Mouse (Mus musculus) hindbrain, embryonic 11.5 days (tissue): ENCODE results near the gene Tat. TPM values are rescaled to one million over a fixed set of nuclear protein-coding genes. Genes with fewer than 3 reads are reported as not detected.
"Not testable (repeated sequence)": the region's sequence is repeated elsewhere in the genome, so short reads cannot be mapped to it uniquely, and the experiment has no call there.

Source experiments
- ATAC-seq: fragments of 200-750 bp; cut with Nextera tagmentation; 2 replicates; pipeline ENCODE4 v1.8.0; 2017; ENCODE audit warnings: mild to moderate bottlenecking, moderate TSS enrichment, moderate library complexity; ENCODE audit not compliant: low FRiP score
- DNase-seq: peaks from one replicate; pipeline ENCODE4 v3.0.0-alpha.2; 2015; ENCODE audit warnings: low spot score
- H3K27ac ChIP-seq: fragments of 300-500 bp; sonication (generic); 2 replicates; pipeline ENCODE4 v1.5.1; 2014; ENCODE audit warnings: mild to moderate bottlenecking, low read depth, low read length
- H3K27me3 ChIP-seq: fragments of 300-500 bp; sonication (generic); 2 replicates; pipeline ENCODE4 v1.6.1; 2014; ENCODE audit warnings: mild to moderate bottlenecking, low read length, moderate library complexity, mixed read lengths; ENCODE audit not compliant: control insufficient read depth, insufficient read depth
- H3K36me3 ChIP-seq: fragments of 300-500 bp; sonication (generic); 2 replicates; pipeline ENCODE4 v1.6.1; 2014; ENCODE audit warnings: mild to moderate bottlenecking, low read length, moderate library complexity, mixed read lengths; ENCODE audit not compliant: control insufficient read depth, insufficient read depth
- H3K4me1 ChIP-seq: fragments of 300-500 bp; sonication (generic); replicated peaks from 2 replicates; pipeline ENCODE4 v1.6.1; 2014; ENCODE audit warnings: low read length, mixed read lengths; ENCODE audit not compliant: control insufficient read depth, insufficient read depth
- H3K4me2 ChIP-seq: fragments of 300-500 bp; sonication (generic); replicated peaks from 2 replicates; pipeline ENCODE4 v1.6.1; 2014; ENCODE audit warnings: mild to moderate bottlenecking, low read depth, low read length
- H3K4me3 ChIP-seq: fragments of 300-500 bp; sonication (generic); 2 replicates; pipeline ENCODE4 v1.5.1; 2014; ENCODE audit warnings: low read depth, low read length
- H3K9ac ChIP-seq: fragments of 300-500 bp; sonication (generic); 2 replicates; pipeline ENCODE4 v1.6.1; 2014; ENCODE audit warnings: low read depth, low read length
- H3K9me3 ChIP-seq: fragments of 300-500 bp; sonication (generic); 2 replicates; pipeline ENCODE4 v1.6.1; 2016; ENCODE audit warnings: low read length; ENCODE audit not compliant: control insufficient read depth
- WGBS: fragments of 180-500 bp; shearing (Covaris S2); extraction: QIAGEN DNeasy Blood & Tissue Kit; methylation state at CpG from one replicate; pipeline ENCODE4 v1.1.7; 2014; 5-methylcytosine and 5-hydroxymethylcytosine counted together
- polyA plus RNA-seq: library from polyadenylated mRNA; unstranded; fragments of >200 nt; fragmentation: Nextera tagmentation; extraction: Ambion mirVana; gene quantifications from 2 replicates; pipeline ENCODE4 v1.2.1, GENCODE M21; 2014

Gene Tat
- polyA plus RNA-seq, 1 experiment from 2014 or later: not detected

DNA sequence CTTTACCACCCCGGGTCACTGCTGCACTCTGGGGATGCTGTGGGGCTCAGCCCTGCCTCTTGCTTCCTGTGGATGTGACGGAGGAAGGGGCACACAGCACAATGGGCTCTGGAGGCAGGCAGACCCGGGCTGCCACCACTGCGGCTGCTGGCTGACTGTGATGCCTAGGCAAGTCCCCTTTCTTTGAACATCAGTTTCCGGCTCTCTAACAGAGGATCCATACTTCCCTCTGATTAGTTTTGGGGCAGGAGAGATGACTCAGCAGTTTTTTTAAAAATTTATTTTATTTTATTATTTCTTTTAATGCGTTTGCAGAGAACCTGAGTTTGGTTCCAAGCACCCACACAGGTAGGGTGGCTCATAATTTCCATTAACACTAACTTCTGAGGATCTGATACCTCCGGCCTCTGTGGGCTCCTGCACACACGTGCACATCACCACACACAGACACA lies 18.8 kb downstream of the Tat start:
- H3K9ac ChIP-seq: no peak overlapping the region

DNA sequence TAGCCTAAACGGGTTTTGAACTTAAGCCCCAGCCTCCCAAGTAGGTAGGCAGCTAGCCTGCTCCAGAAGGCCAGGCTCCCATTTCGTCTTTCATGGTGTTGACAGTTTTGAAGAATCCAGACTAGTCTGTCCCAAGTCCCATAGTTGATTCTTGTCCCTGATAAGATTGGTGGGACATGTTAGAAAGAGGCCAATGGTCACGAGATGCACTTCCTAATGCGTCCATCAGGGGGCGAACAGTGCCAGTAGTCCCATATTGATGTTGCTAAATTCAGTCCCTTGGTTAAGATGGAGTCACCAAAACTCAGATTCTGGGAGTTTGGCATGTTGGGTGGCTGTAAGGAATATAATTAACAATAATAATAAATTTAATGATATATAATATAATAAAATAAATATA lies 20.6 kb downstream of the Tat start:
- no peak overlapping the region for H3K4me2 ChIP-seq
- no peaks in the 10 kb centered on the region for H3K27me3 ChIP-seq
- no peak overlapping the region for H3K9ac ChIP-seq
- H3K36me3 ChIP-seq: no peaks in the 10 kb centered on the region
- WGBS: 37% methylated on average over 5 of the region's 5 CpGs
- no peak overlapping the region for H3K27ac ChIP-seq
- ATAC-seq (no peak), DNase-seq (peak; percentile 73)
- H3K4me3 ChIP-seq: no peak overlapping the region
- H3K4me1 ChIP-seq: no peaks in the 10 kb centered on the region
- no peaks in the 10 kb centered on the region for H3K9me3 ChIP-seq

More for the DNA sequence above, 18.8 kb downstream of the Tat start:
- 73% methylated on average over 8 of the region's 8 CpGs for WGBS
- Histone ChIP-seq H3K27ac (no peak overlapping the region), H3K36me3 (no peaks in the 10 kb centered on the region), H3K4me2 (no peak overlapping the region), H3K4me1 (no peaks in the 10 kb centered on the region), H3K27me3 (no peaks in the 10 kb centered on the region), H3K9me3 (no peaks in the 10 kb centered on the region), H3K4me3 (no peak overlapping the region)
- DNase-seq (no peak), ATAC-seq (no peak)

DNA sequence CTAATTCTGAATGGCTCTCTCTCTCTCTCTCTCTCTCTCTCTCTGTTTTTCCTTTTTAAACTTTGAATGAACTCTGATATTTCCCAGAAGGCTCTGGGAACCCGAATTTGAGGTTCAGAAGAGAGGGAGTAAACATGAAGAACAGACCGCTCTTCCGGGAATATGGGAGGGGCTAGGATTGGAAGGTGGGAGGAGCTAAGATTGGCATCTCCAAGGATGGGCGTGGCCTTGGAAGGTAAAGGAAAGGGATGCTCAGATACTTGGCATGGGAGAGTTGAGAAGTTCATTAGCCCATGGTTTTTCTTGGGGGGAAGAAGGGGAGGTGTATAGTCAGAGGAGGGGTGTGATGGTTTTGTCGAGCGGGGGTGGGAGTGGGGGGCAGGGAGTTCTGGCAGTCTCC lies 31.8 kb downstream of the Tat start:
- H3K36me3 ChIP-seq: no peaks in the 10 kb centered on the region
- H3K4me2 ChIP-seq: no peak overlapping the region
- no peaks in the 10 kb centered on the region for H3K27me3 ChIP-seq
- ATAC-seq (no peak), DNase-seq (no peak)
- no peak overlapping the region for H3K4me3 ChIP-seq
- H3K27ac ChIP-seq: no peak overlapping the region
- no peaks in the 10 kb centered on the region for H3K4me1 ChIP-seq
- 74% methylated on average over 6 of the region's 6 CpGs for WGBS
- H3K9ac ChIP-seq: no peak overlapping the region
- no peaks in the 10 kb centered on the region for H3K9me3 ChIP-seq

DNA sequence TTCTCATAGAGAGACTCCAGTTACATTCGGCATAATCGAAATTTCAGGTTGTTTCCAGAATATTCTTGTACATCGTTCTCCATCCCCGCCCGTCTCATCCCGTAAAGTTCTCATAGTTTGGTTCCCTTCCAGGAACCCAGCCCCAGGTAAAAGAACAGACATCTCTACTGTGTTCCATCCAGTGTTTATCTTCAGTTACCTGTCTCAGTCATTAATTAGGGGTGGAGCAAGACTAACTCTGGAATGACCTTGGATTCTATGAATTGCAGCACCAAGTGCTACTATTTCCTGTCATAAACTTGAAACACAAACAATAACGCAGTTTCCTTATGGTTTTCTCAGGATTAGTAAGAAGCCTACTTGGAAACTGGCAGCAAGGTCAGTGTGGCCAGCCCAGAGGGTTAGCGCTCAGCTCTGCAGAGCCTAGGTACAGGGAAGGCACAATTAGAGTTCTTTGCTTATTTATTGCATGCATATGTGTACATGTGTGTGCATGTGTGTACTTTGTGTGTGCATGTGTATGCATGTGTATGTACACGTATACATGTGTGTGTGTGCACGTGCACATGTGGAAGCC lies 32.6 kb downstream of the Tat start:
- no peaks in the 10 kb centered on the region for H3K9me3 ChIP-seq
- no peaks in the 10 kb centered on the region for H3K4me1 ChIP-seq
- no peak for ATAC-seq
- no peak overlapping the region for H3K27ac ChIP-seq
- H3K9ac ChIP-seq: no peak overlapping the region
- H3K27me3 ChIP-seq: no peaks in the 10 kb centered on the region
- no peak for DNase-seq
- H3K4me3 ChIP-seq: no peak overlapping the region
- no peak overlapping the region for H3K4me2 ChIP-seq
- 94% methylated on average over 10 of the region's 10 CpGs for WGBS
- H3K36me3 ChIP-seq: no peaks in the 10 kb centered on the region

DNA sequence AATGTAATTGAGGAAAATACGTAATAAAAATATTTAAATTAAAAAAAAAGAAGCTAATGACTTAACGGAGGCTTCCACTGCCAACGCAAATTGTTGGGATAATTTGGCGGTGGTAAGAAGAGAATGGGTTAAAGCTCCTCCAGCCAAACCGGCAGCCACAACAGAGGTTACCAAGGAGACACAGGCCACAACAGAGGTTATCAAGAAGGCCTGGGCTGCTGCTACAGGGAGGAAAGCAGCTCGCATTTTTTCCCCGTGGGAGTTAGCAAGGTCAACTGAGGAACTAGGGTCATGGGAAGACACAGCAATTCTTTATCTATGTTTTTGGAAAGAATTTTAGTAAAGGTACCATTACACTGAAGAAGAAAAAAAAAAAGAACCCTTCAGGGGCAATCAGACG lies 43.5 kb downstream of the Tat start:
- not testable (repeated sequence) for ATAC-seq, H3K4me3 ChIP-seq, H3K9me3 ChIP-seq, H3K27me3 ChIP-seq, H3K4me2 ChIP-seq, H3K36me3 ChIP-seq, H3K9ac ChIP-seq, H3K27ac ChIP-seq, H3K4me1 ChIP-seq
- 28% methylated on average over 8 of the region's 8 CpGs for WGBS
- peak; percentile 16 for DNase-seq

DNA sequence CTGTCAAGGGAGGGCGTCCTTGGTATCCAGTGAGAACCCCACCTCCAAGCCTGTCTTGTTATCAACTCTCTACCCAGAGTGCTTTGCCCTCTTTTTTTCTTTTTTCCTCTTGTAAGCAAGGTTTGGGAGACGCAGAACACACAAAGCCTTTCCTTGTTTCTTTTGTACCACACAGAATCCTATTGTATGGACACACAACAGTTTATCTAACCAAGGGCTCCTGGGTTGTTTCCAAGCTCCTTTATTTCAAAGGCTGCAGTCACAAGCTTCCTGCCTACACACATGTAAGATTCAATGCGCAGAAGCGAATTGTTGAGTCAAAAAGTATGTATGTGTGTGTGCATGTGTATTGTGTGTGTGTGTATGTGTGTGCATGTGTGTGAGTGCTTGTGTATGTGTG lies 44.1 kb downstream of the Tat start:
- Histone ChIP-seq H3K27me3 (no peaks in the 10 kb centered on the region), H3K9me3 (no peaks in the 10 kb centered on the region)
- 58% methylated on average over 4 of the region's 4 CpGs for WGBS

DNA sequence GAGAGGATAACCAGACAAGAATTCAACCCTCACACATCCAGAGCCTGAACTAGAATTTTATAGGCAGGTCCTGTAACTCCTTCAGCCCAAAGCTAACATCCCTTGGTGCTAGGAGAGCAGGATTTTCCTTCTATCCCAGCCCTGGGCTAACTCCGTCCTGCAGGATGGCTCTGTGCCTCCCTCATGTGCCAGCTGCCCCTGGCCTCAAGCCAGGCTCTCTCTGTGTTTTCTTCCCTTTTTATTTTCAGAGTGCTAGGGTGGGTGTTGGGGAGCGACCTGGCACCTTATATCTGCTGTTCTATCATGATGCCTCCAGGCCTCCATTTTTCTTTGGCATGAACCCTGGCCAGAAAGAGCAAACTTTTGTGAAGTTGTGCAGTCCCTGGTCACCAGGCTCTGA lies 45.9 kb downstream of the Tat start:
- H3K27me3 ChIP-seq: no peaks in the 10 kb centered on the region
- 81% methylated on average over 2 of the region's 2 CpGs for WGBS
- no peak overlapping the region for H3K27ac ChIP-seq
- H3K9me3 ChIP-seq: no peaks in the 10 kb centered on the region
- H3K9ac ChIP-seq: no peak overlapping the region
- DNase-seq (no peak), ATAC-seq (no peak)
- H3K4me3 ChIP-seq: no peak overlapping the region
- no peak overlapping the region for H3K4me2 ChIP-seq
- no peaks in the 10 kb centered on the region for H3K36me3 ChIP-seq
- H3K4me1 ChIP-seq: no peaks in the 10 kb centered on the region

More for the DNA sequence above, 44.1 kb downstream of the Tat start:
- no peak overlapping the region for H3K9ac ChIP-seq
- ATAC-seq (no peak), DNase-seq (no peak)
- H3K4me2 ChIP-seq: no peak overlapping the region
- no peak overlapping the region for H3K27ac ChIP-seq
- no peaks in the 10 kb centered on the region for H3K4me1 ChIP-seq
- H3K4me3 ChIP-seq: no peak overlapping the region
- no peaks in the 10 kb centered on the region for H3K36me3 ChIP-seq

DNA sequence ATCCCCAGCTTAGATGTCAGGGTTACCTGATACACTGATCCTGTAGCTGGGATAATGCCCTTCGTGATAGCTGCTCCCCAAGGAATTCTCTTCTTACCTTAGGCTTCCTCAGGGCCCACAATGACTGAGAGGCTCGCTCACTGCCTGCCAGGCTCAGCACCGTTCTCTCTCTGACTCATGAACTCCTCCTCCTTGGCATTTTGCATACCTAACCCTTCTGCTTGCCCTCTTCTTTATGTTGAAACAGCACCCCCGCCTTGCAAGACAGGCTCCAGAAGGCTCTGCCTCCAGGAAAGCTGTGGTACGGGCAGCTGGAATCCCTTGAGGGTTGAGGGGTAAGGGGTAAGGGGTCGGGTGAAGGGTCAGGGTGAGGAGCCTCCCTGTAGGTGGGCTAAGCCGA lies 49.0 kb downstream of the Tat start:
- DNase-seq: no peak
- ATAC-seq: no peak
- H3K9me3 ChIP-seq: no peaks in the 10 kb centered on the region
- H3K4me3 ChIP-seq: no peak overlapping the region
- H3K4me1 ChIP-seq: no peaks in the 10 kb centered on the region
- no peak overlapping the region for H3K9ac ChIP-seq
- H3K27me3 ChIP-seq: no peaks in the 10 kb centered on the region
- H3K4me2 ChIP-seq: no peak overlapping the region
- H3K27ac ChIP-seq: no peak overlapping the region
- WGBS: 36% methylated on average over 7 of the region's 7 CpGs
- no peaks in the 10 kb centered on the region for H3K36me3 ChIP-seq

DNA sequence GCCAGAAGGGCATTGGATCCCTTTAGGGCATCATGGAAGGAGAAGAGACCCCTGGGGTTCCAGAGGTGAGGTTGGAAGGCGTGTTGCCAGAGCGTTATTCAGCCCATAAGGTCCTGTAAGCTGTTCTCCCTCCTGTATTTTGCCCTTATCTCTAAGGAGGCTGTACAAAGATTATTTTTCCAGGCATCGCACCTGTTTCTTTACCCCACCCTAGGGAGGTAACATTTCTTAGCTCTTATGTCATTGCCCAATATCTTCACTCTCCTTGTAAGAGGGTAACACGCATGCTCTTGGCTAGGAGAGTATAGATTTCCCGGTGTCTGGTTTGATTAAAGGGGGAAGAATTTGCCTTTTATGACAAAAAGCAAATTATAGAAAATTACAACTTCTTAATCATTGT lies 49.4 kb downstream of the Tat start, which contains the start of gene Chst4:
Gene Chst4, minus strand, starts transcription at position 82 of the 400 bp plus-strand sequence.
- no peaks in the 10 kb centered on the region for H3K4me1 ChIP-seq
- ATAC-seq (no peak), DNase-seq (no peak)
- no peaks in the 10 kb centered on the region for H3K9me3 ChIP-seq
- no peak within 1 kb of the TSS for H3K4me2 ChIP-seq
- no peak within 1 kb of the TSS for H3K27ac ChIP-seq
- H3K36me3 ChIP-seq: no peaks in the 10 kb centered on the region
- 88% methylated on average over 5 of the region's 5 CpGs for WGBS
- H3K4me3 ChIP-seq: no peak within 1 kb of the TSS
- H3K9ac ChIP-seq: no peak within 1 kb of the TSS
- no peaks in the 10 kb centered on the region for H3K27me3 ChIP-seq
